Comparison of ENCODE assay signal across 32 mouse cellular contexts in the genomic region with DNA sequence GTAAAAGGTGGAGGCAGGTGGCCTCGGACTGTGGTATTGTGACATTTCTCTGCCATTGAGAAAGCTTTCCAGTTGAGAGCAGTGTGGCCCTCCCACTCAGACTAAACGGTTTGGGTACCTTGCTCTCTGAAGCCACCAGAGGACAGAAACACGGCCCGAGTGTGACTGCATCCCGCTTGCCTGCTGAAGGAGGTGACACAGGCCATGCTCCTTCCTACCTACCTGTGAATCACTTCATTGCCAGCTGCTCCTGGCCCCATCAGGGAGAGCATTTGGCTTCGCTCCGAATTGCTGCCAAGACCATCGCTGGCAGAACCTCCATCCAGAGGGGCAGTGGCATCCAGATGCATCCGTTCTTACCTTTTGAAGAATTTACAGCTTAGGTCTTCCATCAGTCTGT.
"Had no signal": no experiment of that assay in that cellular context is flagged by ENCODE, and none has a peak within 500 bp of the region (broad histone marks: within the 10 kb centered on the region; RNA-seq: fewer than 3 reads in every experiment).

No protein-coding gene starts in this region.

- H3K9me3 ChIP-seq: heart, embryonic 10.5 days; heart, embryonic 12.5 days; heart, embryonic 13.5 days; heart, embryonic 15.5 days; hindbrain, embryonic 10.5 days; hindbrain, embryonic 12.5 days; hindbrain, embryonic 13.5 days; hindbrain, embryonic 15.5 days; intestine, embryonic 15.5 days; kidney, embryonic 15.5 days had no signal

- ATAC-seq: hindbrain, embryonic 16.5 days; hindbrain, postnatal 0 days; inflammation-experienced regulatory T-cells, adult 6 months; intestine, embryonic 15.5 days had no signal

- DNase-seq: heart, adult 2 months; heart, postnatal 10 days; heart, postnatal 14 days; heart, postnatal 36 days; heart, postnatal 4 days; kidney, adult 11 months; kidney, adult 18-20 months; kidney, adult 8-10 months; kidney, adult 9 months; kidney, postnatal 14 days; kidney, postnatal 25 days; kidney, postnatal 36 days; kidney, postnatal 4 days; layer of hippocampus, adult 9-11 months; layer of hippocampus, postnatal 36 days had no signal

- H3K27ac ChIP-seq: heart, adult 2 months; heart, embryonic 10.5 days; heart, embryonic 13.5 days; heart, embryonic 15.5 days; hindbrain, embryonic 10.5 days; hindbrain, embryonic 12.5 days; hindbrain, embryonic 13.5 days; hindbrain, embryonic 14.5 days; hindbrain, embryonic 15.5 days; hindbrain, postnatal 0 days; intestine, embryonic 15.5 days; kidney, embryonic 15.5 days; kidney, postnatal 0 days; layer of hippocampus, adult 2 months had no signal

- H3K27me3 ChIP-seq: intestine, embryonic 15.5 days had no signal

- H3K4me2 ChIP-seq: heart, embryonic 11.5 days; heart, embryonic 12.5 days; heart, embryonic 13.5 days; heart, embryonic 15.5 days; hindbrain, embryonic 12.5 days; hindbrain, embryonic 13.5 days; hindbrain, embryonic 14.5 days; hindbrain, embryonic 15.5 days; intestine, embryonic 15.5 days; kidney, embryonic 15.5 days had no signal

- H3K4me3 ChIP-seq: heart, adult 2 months; heart, embryonic 10.5 days; heart, embryonic 12.5 days; heart, embryonic 13.5 days; heart, embryonic 15.5 days; hindbrain, embryonic 10.5 days; hindbrain, embryonic 12.5 days; hindbrain, embryonic 13.5 days; hindbrain, embryonic 15.5 days; intestine, embryonic 15.5 days; kidney, embryonic 15.5 days; layer of hippocampus, adult 2 months had no signal
